Mouse (Mus musculus) mammary gland, adult 2 months (tissue): ENCODE results near the gene Olfr250. TPM values are rescaled to one million over a fixed set of nuclear protein-coding genes. Genes with fewer than 3 reads are reported as not detected.

ENCODE experiments used
- polyA plus RNA-seq: library from polyadenylated mRNA; depleted of rRNA; stranded (reverse); fragments of >200 nt; gene quantifications from 2 replicates; pipeline ENCODE4 v1.2.3, GENCODE M21; 2012; ENCODE audit warnings: low replicate concordance; rRNA removed

Gene Olfr250
- not detected in 2 replicates for polyA plus RNA-seq

DNA sequence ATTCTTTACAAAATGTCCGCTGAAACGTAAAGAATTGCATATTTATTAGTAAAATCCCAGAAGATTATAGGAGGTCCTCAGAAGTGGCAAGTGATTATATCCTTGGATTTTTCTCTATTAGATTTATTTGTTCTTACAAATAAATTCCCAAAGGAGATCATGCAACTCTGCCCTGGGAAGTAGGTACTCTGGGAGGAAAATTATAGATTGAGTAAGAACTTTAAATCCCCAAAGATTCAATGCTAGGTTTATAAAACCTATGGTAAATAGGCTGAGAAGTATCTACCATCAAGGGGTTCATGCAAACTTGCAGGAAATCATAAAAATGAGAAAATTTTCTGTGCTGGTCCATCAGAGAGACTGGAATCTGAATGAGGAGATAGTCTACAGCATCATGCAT is at the start of gene Olfr250:
Gene Olfr250 (plus strand): TSS at position 301 of the 400 bp plus-strand sequence.

DNA sequence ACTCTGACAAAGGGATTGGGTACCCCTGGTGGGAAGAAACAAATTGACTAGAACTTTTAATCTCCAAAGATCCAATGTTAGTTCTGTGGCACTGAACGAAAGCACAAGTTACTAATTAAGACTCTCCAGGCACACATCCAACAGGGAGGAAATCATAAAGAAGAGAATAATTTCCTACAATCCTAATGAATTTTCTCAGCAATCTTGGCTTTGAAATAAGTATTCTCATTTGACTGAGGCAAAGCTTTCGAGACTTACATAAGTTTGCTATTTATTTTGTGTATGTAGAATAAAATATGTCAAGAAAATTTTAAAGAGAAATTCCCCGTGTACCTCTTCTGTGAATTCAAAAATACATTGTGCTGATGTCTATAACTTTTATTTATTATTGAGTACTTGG is 37.9 kb upstream of the Olfr250 start, which contains the start of gene Olfr25:
Gene Olfr25 (plus strand): TSS at position 301 of the 400 bp plus-strand sequence.

DNA sequence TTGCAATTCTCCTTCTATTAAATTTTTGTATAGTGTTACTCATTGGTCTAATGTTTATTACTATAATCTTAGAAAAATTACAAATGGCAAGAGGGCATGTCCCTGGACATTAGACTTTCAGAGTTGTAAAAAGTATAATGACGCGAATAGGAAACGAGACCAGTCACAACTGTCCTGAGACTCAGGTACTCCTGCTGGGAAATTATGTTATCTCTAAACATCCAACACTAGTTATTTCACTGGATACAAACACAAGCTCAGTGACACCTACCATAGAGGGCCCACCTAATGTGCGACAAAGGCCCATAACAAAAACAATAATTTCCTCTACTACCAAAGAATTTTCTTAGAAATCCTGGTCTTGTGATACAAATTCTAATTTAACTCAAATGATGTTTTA is 18.6 kb upstream of the Olfr250 start, which contains the start of gene Olfr898:
Gene Olfr898 (plus strand): TSS at position 301 of the 400 bp plus-strand sequence.

DNA sequence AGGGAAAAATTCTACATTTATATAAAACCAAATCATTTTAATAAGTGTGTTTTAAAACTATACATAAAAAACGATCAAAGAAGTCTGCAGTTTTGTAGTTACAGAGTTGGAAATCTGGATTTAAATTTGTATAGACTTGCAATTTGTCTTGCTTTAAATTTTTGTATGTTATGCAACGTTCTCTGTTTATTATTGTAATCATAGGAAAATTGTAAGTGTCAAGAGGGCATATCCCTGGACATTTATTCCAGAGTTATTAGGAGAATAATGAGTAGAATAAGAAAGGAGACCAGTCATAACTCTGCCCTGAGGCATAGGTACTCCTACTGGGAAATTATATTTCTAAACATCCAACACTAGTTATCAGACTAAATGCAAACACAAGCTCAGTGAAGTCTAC is 10.1 kb downstream of the Olfr250 start, which contains the start of gene Olfr251:
Gene Olfr251 (plus strand): TSS at position 301 of the 400 bp plus-strand sequence.

DNA sequence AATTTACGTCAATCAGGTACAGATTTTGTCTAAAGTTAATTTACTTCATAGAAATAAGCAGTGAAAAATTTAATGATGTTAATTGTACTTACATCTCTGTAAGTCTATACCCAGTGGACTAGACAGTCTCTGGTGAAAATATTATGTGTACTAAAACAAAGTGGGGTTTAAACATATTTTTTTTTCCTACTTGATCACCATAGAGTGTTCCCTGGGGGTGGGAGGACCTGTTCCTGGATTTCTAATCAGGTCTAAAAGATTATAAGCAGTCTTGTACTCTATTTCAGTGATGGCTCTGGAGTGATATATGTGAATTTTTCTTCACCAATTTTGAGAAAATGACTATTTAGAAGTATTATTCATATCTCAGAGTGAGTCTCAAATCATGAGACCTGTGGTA is 34.7 kb downstream of the Olfr250 start, which contains the start of gene Olfr147:
Gene Olfr147 (plus strand): TSS at position 301 of the 400 bp plus-strand sequence.

Other genes with a start within 250 kb of the Olfr250 start
- gene Olfr890, start 224.4 kb upstream of the Olfr250 start, polyA plus RNA-seq = not detected in 2 replicates
- gene Olfr891, start 186.1 kb upstream of the Olfr250 start, polyA plus RNA-seq = not detected in 2 replicates
- not detected in 2 replicates for gene Olfr893, start 158.5 kb upstream of the Olfr250 start, polyA plus RNA-seq
- not detected in 2 replicates for gene Olfr894, start 148.8 kb upstream of the Olfr250 start, polyA plus RNA-seq
- not detected in 2 replicates for gene Olfr143, start 114.1 kb upstream of the Olfr250 start, polyA plus RNA-seq
- gene Olfr895, start 99.0 kb upstream of the Olfr250 start, polyA plus RNA-seq = not detected in 2 replicates
- gene Olfr896-ps1, start 75.8 kb upstream of the Olfr250 start, polyA plus RNA-seq = not detected in 2 replicates
- not detected in 2 replicates for gene Olfr25, start 37.8 kb upstream of the Olfr250 start, polyA plus RNA-seq
- not detected in 2 replicates for gene Olfr898, start 18.5 kb upstream of the Olfr250 start, polyA plus RNA-seq
- not detected in 2 replicates for gene Olfr251, start 10.2 kb downstream of the Olfr250 start, polyA plus RNA-seq
- gene Olfr147, start 34.8 kb downstream of the Olfr250 start, polyA plus RNA-seq = not detected in 2 replicates
- not detected in 2 replicates for gene Olfr901, start 62.6 kb downstream of the Olfr250 start, polyA plus RNA-seq
- gene Olfr902, start 80.8 kb downstream of the Olfr250 start, polyA plus RNA-seq = not detected in 2 replicates
- not detected in 2 replicates for gene Olfr904, start 96.2 kb downstream of the Olfr250 start, polyA plus RNA-seq
- not detected in 2 replicates for gene Olfr905, start 104.2 kb downstream of the Olfr250 start, polyA plus RNA-seq
- gene Olfr906, start 120.2 kb downstream of the Olfr250 start, polyA plus RNA-seq = not detected in 2 replicates
- not detected in 2 replicates for gene Olfr907, start 128.9 kb downstream of the Olfr250 start, polyA plus RNA-seq
- not detected in 2 replicates for gene Olfr911-ps1, start 154.7 kb downstream of the Olfr250 start, polyA plus RNA-seq
- gene Olfr910, start 171.0 kb downstream of the Olfr250 start, polyA plus RNA-seq = not detected in 2 replicates
- not detected in 2 replicates for gene Olfr912, start 213.3 kb downstream of the Olfr250 start, polyA plus RNA-seq
- gene Olfr913, start 225.9 kb downstream of the Olfr250 start, polyA plus RNA-seq = not detected in 2 replicates
- not detected in 2 replicates for gene Olfr914, start 238.2 kb downstream of the Olfr250 start, polyA plus RNA-seq